Mouse (Mus musculus): Measurements from ENCODE around the gene Erp29. TPM values are rescaled to one million over a fixed set of nuclear protein-coding genes. Genes with fewer than 3 reads are reported as not detected.
"Not testable (repeated sequence)": the region's sequence is repeated elsewhere in the genome, so short reads cannot be mapped to it uniquely, and the experiment has no call there.

Erp29 gene
- 109 TPM for polyA plus RNA-seq (2012; fragmentation: generic; extraction: Trizol)
- long read RNA-seq, experiment 1, full-length matches to known transcripts: 81 of 96 reads
- long read RNA-seq, experiment 1, partial matches to known transcripts: 1 of 96 reads
- long read RNA-seq, experiment 1, other reads (novel, unspliced or antisense): 14 of 96 reads
- long read RNA-seq, experiment 2, full-length matches to known transcripts: 98 of 104 reads
- long read RNA-seq, experiment 2, partial matches to known transcripts: 0 of 104 reads
- long read RNA-seq, experiment 2, other reads (novel, unspliced or antisense): 6 of 104 reads

- H3K79me2 ChIP-seq (ENCODE audit: control insufficient read depth, insufficient read depth): peaks cover 54% of the 10 kb centered on the region
- H3ac ChIP-seq (ENCODE audit: control insufficient read depth, insufficient read length, low read depth): peak within 1 kb of the TSS; percentile 92
- H3K79me3 ChIP-seq (ENCODE audit: low read depth): peaks cover 25% of the 10 kb centered on the region
- H3K27me3 ChIP-seq (ENCODE audit: control insufficient read depth, insufficient read depth, insufficient read length): no peaks in the 10 kb centered on the region
- TF ChIP-seq MAX (IDR thresholded peaks at IDR 0.05) (no peak), MYOG (IDR thresholded peaks at IDR 0.05; ENCODE audit: control insufficient read depth, extremely low read depth, insufficient read length) (no peak), CEBPB (IDR thresholded peaks at IDR 0.05; ENCODE audit: low read depth) (no peak), USF1 (IDR thresholded peaks at IDR 0.05; ENCODE audit: low read depth) (no peak), FOSL1 (IDR thresholded peaks at IDR 0.05; ENCODE audit: insufficient read depth, low read length, poor library complexity, severe bottlenecking) (no peak), CTCF (IDR thresholded peaks at IDR 0.05; ENCODE audit: control insufficient read depth, insufficient read depth, insufficient read length) (no peak), MYOD1 (IDR thresholded peaks at IDR 0.05; ENCODE audit: control insufficient read depth, insufficient read length, low read depth) (no peak)
- H3K4me3 ChIP-seq (ENCODE audit: insufficient read depth, poor library complexity, severe bottlenecking): peak within 1 kb of the TSS; percentile 89
- H3K36me3 ChIP-seq (ENCODE audit: control insufficient read depth, insufficient read depth): peaks cover 27% of the 10 kb centered on the region
These were observed at the start of gene Erp29 for GRCm38 (mm10) chr5:121452026-121452869. Gene Erp29, minus strand, starts transcription at chr5:121452506.

- not testable (repeated sequence) for H3K79me2 ChIP-seq (ENCODE audit: control insufficient read depth, insufficient read depth); H3K36me3 ChIP-seq (ENCODE audit: control insufficient read depth, insufficient read depth); H3ac ChIP-seq (ENCODE audit: control insufficient read depth, insufficient read length, low read depth); H3K4me3 ChIP-seq (ENCODE audit: insufficient read depth, poor library complexity, severe bottlenecking); H3K79me3 ChIP-seq (ENCODE audit: low read depth)
- H3K27me3 ChIP-seq (ENCODE audit: control insufficient read depth, insufficient read depth, insufficient read length): peaks cover 24% of the 10 kb centered on the region
These were observed 49.2 kb upstream of the Erp29 start for GRCm38 (mm10) chr5:121501424-121501996.

- no peak for TF ChIP-seq FOSL1 (IDR thresholded peaks at IDR 0.05; ENCODE audit: insufficient read depth, low read length, poor library complexity, severe bottlenecking)
- TF ChIP-seq MYOG (IDR thresholded peaks at IDR 0.05; ENCODE audit: control insufficient read depth, extremely low read depth, insufficient read length): no peak
- no peak for TF ChIP-seq CTCF (IDR thresholded peaks at IDR 0.05; ENCODE audit: control insufficient read depth, insufficient read depth, insufficient read length)
- no peak for TF ChIP-seq CEBPB (IDR thresholded peaks at IDR 0.05; ENCODE audit: low read depth)
- TF ChIP-seq MAX (IDR thresholded peaks at IDR 0.05): no peak
- TF ChIP-seq MYOD1 (IDR thresholded peaks at IDR 0.05; ENCODE audit: control insufficient read depth, insufficient read length, low read depth): no peak
- no peak for TF ChIP-seq USF1 (IDR thresholded peaks at IDR 0.05; ENCODE audit: low read depth)
- H3K36me3 ChIP-seq (ENCODE audit: control insufficient read depth, insufficient read depth): no peaks in the 10 kb centered on the region
These were observed 48.4 kb upstream of the Erp29 start for GRCm38 (mm10) chr5:121500719-121501118.

GRCm38 (mm10) chr5:121493305-121493704 lies 41.0 kb upstream of the Erp29 start:
- H3K27me3 ChIP-seq (ENCODE audit: control insufficient read depth, insufficient read depth, insufficient read length): peaks cover 33% of the 10 kb centered on the region
- no peaks in the 10 kb centered on the region for H3K79me3 ChIP-seq (ENCODE audit: low read depth)
- no peak overlapping the region for H3ac ChIP-seq (ENCODE audit: control insufficient read depth, insufficient read length, low read depth)
- no peak overlapping the region for H3K4me3 ChIP-seq (ENCODE audit: insufficient read depth, poor library complexity, severe bottlenecking)
- no peaks in the 10 kb centered on the region for H3K79me2 ChIP-seq (ENCODE audit: control insufficient read depth, insufficient read depth)
- H3K36me3 ChIP-seq (ENCODE audit: control insufficient read depth, insufficient read depth): no peaks in the 10 kb centered on the region
- no peak for TF ChIP-seq CEBPB (IDR thresholded peaks at IDR 0.05; ENCODE audit: low read depth)
- TF ChIP-seq FOSL1 (IDR thresholded peaks at IDR 0.05; ENCODE audit: insufficient read depth, low read length, poor library complexity, severe bottlenecking): no peak
- no peak for TF ChIP-seq MYOG (IDR thresholded peaks at IDR 0.05; ENCODE audit: control insufficient read depth, extremely low read depth, insufficient read length)
- TF ChIP-seq CTCF (IDR thresholded peaks at IDR 0.05; ENCODE audit: control insufficient read depth, insufficient read depth, insufficient read length): no peak
- no peak for TF ChIP-seq MAX (IDR thresholded peaks at IDR 0.05)
- no peak for TF ChIP-seq MYOD1 (IDR thresholded peaks at IDR 0.05; ENCODE audit: control insufficient read depth, insufficient read length, low read depth)

More at GRCm38 (mm10) chr5:121500719-121501118, 48.4 kb upstream of the Erp29 start:
- no peak overlapping the region for H3ac ChIP-seq (ENCODE audit: control insufficient read depth, insufficient read length, low read depth)
- no peaks in the 10 kb centered on the region for H3K79me3 ChIP-seq (ENCODE audit: low read depth)
- no peak overlapping the region for H3K4me3 ChIP-seq (ENCODE audit: insufficient read depth, poor library complexity, severe bottlenecking)
- H3K79me2 ChIP-seq (ENCODE audit: control insufficient read depth, insufficient read depth): no peaks in the 10 kb centered on the region
- peaks cover 24% of the 10 kb centered on the region for H3K27me3 ChIP-seq (ENCODE audit: control insufficient read depth, insufficient read depth, insufficient read length)

GRCm38 (mm10) chr5:121484801-121485200 lies 32.5 kb upstream of the Erp29 start:
- H3ac ChIP-seq (ENCODE audit: control insufficient read depth, insufficient read length, low read depth): no peak overlapping the region
- H3K79me2 ChIP-seq (ENCODE audit: control insufficient read depth, insufficient read depth): no peaks in the 10 kb centered on the region
- H3K4me3 ChIP-seq (ENCODE audit: insufficient read depth, poor library complexity, severe bottlenecking): no peak overlapping the region
- H3K27me3 ChIP-seq (ENCODE audit: control insufficient read depth, insufficient read depth, insufficient read length): peaks cover 31% of the 10 kb centered on the region
- TF ChIP-seq MYOG (IDR thresholded peaks at IDR 0.05; ENCODE audit: control insufficient read depth, extremely low read depth, insufficient read length) (no peak), CTCF (IDR thresholded peaks at IDR 0.05; ENCODE audit: control insufficient read depth, insufficient read depth, insufficient read length) (no peak), USF1 (IDR thresholded peaks at IDR 0.05; ENCODE audit: low read depth) (no peak), FOSL1 (IDR thresholded peaks at IDR 0.05; ENCODE audit: insufficient read depth, low read length, poor library complexity, severe bottlenecking) (no peak), MYOD1 (IDR thresholded peaks at IDR 0.05; ENCODE audit: control insufficient read depth, insufficient read length, low read depth) (no peak), CEBPB (IDR thresholded peaks at IDR 0.05; ENCODE audit: low read depth) (no peak), MAX (IDR thresholded peaks at IDR 0.05) (no peak)
- H3K79me3 ChIP-seq (ENCODE audit: low read depth): no peaks in the 10 kb centered on the region
- H3K36me3 ChIP-seq (ENCODE audit: control insufficient read depth, insufficient read depth): no peaks in the 10 kb centered on the region
